Mouse (Mus musculus) 3T3-L1 (cell line): ENCODE measurements around the gene Eno3.

ENCODE experiments used
- DNase-seq: peaks from one replicate; pipeline ENCODE4 v3.0.0-alpha.2; 2015; ENCODE audit warnings: low read depth, low spot score

The Eno3 gene

DNA sequence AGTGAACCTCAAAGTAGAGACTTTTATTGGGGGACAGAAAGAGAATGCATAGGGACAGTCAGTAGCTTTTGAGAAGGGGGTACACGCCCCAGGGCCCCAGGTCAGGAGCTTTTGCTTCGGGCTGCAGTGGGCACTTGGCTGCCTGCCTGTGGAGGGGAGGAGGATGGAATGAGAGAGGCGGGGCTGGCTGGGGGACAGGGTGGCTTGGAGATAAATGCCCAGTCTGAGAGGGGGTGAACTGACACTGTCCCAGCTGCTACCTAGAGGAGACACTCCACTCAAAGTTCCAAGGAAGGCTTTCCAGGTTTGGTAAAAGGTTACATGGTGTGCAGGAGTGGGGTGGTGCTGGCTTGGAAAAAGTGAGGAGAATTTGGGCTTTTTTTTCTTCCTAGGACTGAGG is at the start of gene Eno3:
TSS of gene Eno3 (plus strand) at position 239 of the 400 bp plus-strand sequence.
- peak; percentile 13 for DNase-seq

DNA sequence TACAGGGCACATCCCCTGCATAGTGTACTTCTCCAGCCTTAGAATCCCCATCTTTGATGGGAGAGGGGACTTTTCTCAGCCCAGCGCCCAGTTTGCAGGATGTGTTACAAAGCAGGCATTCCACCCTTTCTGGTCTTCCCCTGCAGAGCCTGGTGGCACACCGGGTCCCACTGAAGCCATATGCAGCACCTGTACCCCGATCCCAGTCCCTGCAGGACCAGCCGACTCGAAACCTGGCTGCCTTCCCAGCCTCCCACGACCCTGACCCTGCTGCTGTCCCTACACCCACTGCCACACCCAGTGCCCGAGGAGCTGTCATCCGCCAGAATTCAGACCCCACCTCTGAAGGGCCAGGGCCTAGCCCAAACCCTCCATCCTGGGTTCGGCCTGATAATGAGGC is 49.4 kb upstream of the Eno3 start:
- no peak for DNase-seq

DNA sequence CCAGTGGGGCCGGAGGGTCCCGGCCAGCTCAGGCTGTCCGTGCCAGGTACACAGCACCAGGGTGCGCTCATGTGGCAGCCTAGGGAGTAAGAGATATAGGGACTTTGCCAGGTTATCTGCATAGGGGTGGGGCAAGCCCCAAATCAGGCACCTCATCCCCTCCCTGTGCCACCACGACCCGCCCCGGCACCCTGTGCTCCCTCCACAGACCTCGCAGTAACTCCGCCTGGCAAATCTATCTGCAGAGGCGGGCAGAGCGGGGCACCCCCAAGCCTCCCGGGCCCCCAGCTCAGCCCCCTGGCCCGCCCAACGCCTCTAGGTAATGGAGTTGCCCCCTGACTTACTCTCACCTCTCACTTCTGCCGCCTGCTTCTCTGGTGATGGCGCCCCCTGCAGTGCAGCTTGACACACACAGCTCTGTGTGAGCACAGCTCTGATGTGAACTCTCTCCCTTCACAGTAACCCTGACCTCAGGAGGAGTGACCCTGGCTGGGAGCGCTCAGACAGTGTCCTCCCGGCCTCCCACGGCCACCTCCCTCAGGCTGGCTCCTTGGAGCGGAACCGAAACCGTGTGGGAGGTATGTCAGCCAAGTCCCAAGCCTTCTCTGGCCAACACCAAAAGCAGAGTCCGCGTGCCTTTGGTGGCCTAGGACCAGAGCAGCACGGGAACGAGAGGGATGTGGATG is 48.5 kb upstream of the Eno3 start:
- no peak for DNase-seq

DNA sequence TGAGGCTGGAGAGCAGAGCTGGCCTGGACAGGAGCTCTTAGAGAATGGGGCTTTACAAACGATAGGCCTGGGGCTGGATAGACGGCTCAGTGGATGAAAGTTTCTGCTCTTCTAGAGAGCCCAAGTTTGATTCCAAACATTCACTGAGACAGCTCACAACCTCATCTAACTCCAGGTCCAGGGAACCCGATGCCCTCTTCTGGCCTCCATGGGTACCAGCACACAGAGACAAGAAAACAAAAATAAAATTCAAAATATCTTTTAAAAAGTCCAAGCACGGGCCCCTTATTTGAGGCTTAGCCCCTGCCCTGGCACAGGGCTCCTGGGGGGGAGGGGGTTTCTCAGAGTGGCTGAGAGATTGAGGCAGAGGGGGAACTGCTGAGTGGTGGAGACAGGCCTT is 46.2 kb upstream of the Eno3 start:
- peak; percentile 40 for DNase-seq

DNA sequence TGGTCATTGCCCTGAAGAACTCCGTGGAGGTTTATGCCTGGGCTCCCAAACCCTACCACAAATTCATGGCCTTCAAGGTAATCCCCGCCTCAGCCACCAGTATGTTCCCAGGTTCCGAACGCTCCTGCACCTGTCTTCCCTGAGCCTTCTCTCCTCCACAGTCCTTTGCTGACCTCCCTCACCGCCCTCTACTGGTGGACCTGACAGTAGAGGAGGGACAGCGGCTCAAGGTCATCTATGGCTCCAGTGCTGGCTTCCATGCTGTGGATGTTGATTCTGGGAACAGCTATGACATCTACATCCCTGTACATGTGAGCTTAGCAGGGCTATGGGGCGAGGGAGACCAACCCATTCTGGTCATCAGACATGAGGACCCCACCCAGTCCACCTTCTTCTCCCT is 44.5 kb upstream of the Eno3 start:
- no peak for DNase-seq

DNA sequence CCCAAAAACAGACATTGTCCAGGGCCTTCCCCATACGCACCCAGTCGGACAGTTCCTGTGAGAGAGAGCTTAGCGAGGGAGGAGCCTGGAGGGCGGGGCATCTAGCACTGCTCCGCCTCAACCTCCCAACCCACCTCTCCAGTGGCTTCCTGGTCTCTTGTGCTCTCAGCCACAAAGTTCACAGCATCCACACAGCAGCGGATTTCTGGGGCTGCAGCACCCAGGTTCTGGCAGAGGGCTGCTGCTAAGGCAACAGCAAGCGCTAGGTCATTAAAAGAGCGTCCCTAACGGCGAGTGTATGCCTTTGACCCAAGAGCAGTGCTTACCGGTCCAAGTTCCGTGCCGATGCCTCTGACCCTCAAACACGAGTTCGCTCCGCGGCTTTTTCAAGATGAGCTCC is 41.9 kb upstream of the Eno3 start:
- DNase-seq: no peak

DNA sequence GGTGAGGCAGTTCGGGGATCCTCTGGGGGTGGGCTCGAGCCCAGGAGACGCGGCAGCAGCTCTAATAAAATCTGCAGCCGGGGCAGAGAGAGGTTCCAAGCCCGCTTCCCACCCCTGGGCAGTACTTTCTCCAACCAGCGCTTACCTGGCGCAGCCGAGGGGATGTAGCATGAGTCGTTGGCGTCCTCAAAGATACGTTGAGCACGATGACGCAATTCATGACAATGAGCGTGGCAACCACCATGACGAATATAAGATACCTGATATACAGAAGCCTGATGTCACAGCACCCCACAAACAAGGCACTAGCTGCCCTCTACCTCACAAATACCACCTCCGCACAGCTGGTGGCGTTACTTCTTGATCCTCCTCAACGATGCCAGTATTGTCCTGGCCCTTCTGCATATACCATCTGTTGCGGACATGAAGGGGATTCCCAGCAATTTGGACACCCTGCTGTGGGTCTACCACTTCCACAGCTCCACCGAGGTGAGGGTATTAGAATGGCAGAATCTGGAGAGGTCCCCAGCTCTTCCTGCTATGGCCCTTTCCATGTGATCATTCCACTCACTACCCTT is 41.4 kb upstream of the Eno3 start, which contains the start of gene 4930544D05Rik:
TSS of gene 4930544D05Rik (plus strand) at position 333 of the 578 bp plus-strand sequence.
- DNase-seq: no peak

DNA sequence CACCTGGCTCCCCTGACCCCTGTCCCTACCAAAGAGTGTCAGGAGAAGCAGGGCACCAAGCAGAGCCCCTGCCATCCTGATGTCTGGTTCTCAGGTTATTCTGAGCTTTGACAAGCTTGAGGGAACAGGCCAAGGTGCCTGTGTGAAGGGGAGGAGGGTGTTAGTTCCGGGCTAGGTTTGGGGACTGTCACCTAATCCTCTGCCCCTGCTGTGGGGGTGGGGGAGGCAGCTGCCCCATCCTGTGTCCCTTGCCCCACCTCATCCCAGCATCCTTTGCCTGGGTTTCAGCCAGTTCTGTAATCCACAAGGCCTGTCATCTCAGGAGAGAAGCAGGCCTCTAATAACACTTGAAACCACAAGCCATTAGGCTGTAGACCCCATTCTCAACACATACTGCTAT is 37.9 kb upstream of the Eno3 start, which contains the start of gene Chrne:
TSS of gene Chrne (minus strand) at position 116 of the 400 bp plus-strand sequence.
- no peak for DNase-seq

DNA sequence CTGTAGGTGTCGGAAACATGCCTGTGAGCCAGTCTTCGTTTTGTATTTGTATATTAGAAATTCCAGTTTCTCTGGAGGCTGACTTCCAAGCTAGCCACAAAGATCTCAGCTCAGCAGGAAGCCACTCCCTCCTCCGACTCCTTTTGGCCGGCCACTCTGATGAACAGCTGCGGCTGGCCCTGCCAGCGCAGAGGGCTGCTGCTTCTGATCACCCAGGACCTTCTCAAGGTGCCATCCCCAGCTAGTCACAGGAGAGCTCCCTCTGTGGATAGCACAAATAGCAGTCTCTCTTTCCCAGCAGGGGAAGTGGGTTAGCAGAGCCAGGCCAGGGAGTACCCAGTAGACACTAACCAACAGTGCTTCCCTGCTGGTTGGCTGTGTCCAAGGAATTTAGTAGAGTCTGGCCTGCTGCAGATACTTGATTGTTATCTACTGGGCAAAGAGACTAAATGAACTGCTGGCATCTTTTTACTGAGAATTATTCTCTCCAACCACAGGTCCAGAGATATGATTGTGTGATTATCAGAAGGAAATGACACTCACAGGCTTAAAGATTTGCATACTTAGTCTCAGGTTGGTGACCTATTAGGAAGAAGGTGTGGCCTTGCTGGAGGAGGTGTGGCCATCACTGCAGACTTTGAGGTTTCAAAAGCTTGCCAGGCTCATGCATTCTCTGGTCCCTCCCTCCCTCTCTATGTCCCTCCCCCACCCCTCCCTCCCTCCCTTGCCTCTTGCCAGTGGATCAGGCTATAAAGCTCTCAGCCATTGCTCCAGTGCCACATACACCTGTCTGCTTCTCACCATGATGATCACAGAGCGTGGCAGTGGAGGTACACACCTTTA is 34.8 kb upstream of the Eno3 start:
- DNase-seq: peak; percentile 19

DNA sequence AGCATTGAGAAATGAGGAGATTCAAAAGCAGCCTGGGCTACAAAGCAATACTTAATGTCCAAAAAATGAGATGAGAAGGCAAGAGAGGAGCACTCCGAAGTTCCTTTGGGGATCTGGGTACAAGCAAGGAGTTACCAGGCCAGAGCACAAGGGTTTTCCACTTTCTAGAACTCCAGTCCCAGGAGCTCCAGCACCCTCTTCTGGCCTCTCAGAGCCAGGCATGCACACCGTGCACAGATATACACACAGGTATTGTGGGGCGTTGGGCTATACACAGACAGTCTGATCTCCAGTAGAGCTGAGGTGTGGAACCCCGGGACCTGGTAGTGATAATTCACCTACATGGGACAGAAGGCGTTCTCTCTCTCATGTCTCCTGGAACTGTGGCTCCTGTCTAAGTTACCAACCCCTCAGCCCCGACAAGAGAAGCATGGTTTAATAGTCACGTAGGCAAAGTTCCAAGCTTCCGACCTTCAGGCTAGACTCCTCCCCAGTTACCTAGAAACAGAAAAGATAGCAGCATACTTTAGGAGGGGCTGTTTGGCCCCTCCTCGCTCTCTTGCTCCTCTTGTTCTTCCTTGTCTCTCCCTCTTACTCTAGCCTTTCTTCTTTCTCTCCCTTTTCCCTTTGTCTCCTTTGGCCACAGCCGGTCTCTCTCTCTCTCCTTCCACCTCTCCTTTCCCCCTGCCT is 33.8 kb upstream of the Eno3 start:
- DNase-seq: peak; percentile 42

DNA sequence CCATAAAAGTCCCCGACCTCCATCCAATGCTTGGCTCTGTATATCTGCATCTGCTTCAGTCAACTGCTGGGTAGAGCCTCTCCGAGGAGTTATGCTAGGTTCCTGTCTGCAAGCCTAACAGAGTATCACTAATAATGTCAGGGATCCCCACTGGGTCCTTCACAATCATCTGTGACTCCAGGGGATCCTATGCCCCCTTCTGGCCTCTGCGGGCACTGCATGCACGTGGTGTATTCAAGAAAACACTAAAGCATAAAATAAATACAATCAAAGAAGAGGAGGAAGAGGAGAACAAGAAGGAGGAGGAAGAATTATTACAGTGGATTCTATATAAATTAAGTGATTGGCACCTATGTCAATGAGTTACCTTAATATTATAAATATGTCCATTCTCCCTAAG is 31.5 kb upstream of the Eno3 start:
- DNase-seq: peak; percentile 73

DNA sequence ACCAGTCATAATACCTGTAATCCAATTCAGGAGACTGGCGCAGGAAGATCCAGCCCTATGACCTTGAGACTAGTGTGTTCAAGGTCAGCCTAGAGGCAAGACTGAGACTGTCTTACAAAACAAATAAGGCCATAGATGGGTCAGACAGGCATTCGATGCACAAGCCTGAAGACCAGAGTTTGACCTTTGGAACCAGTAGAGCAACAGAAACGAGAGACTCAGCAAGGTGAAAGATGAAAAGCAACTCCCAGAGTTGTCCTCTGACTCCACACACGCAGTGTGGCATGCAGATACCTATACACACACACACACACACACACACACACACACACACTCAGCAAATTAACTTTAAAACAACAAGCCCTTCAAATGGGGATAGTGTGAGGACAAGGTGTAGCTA is 30.1 kb upstream of the Eno3 start:
- DNase-seq: no peak

DNA sequence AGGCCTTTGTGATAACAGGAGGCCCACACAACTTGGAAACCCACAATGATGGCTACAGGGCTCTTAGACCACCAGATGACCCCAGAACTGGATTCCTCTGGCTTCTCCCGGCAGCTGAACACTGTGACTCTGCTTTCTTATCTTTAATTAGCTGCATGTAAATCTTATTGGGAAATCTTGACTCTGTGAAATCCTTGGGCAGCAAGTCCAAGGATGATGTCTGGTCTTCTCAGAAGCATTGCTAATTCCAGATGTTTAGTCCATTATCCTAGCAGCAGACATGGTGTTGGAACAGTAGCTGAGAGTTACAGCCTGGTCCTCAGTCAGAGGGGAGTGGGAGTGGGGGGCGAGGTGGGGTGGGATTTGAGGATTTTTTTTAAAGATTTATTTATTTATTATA is 28.6 kb upstream of the Eno3 start:
- no peak for DNase-seq

DNA sequence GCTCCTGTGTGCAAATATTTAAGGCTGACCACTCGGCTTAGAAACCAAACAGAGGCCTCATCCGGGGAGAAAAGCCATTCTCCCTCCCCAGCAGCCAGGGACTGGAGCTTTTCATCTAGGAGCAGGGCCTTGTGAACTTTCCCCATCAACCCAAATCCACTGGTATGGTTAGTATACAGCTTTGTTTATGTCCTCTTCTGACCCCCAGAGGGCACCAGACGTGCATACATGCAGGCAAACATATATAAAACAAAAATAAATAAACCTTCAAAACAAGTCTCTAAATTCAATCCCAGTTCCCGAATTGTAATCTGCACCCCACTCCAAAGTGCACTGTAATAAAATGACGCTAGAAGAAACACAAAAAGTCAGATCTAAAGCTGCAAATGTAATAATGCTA is 27.4 kb upstream of the Eno3 start:
- DNase-seq: peak; percentile 80

DNA sequence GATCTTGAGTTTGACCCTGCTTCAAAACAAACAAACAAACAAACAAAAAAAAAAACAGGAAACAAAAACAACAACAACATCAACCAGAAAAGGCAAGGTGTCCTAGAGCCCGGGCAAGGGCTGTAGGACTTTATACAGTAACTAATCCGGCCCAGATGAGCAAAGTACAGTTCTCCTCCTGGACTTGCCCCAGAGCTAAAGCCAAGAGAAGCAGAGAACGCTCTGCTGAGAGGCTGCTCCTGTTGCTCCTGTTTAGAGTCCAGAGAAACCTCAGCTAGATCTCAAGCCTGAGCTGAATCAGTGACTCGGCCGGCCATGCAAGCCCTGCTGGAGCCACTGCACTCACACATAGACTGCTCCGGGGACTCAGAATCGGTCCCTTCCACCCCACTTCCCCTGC is 26.9 kb upstream of the Eno3 start:
- no peak for DNase-seq

DNA sequence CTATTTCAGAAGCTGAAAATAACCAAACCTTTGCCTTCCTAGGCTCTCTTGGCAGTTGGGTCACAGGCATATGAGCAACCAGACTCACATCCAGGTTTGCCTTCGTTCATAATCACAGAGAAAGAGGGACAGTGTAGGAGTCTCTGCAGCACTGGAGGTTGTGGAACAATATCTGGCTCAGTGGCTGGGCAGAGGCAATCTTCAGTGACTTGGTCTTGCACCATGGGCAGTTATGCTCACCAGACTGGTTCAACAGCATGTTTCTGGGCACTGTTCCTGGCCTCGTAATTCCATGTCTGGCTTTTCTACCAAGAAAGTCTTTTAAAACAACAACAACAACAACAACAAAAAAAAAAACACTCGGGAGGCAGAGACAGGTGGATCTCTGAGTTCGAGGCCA is 21.4 kb upstream of the Eno3 start:
- no peak for DNase-seq

DNA sequence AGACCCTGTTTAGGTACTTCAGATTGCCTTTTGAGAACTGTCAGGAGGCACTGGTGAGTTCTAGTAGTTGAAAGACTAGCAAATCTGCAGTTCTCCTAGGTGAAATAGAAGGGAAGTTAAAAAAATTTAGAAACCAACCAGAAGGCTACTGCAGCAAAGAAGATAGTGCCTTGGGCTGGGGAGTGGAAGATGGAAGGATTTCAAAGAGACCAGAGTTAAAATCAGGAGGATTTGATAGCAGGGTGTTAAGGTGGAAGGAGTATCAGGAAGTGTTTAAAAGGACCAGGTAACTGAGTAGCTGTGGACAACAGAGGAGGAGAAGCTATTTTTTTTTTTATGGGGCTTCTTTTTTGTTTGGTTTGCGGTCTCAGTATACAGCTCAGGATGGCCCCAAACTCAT is 19.2 kb upstream of the Eno3 start:
- no peak for DNase-seq

DNA sequence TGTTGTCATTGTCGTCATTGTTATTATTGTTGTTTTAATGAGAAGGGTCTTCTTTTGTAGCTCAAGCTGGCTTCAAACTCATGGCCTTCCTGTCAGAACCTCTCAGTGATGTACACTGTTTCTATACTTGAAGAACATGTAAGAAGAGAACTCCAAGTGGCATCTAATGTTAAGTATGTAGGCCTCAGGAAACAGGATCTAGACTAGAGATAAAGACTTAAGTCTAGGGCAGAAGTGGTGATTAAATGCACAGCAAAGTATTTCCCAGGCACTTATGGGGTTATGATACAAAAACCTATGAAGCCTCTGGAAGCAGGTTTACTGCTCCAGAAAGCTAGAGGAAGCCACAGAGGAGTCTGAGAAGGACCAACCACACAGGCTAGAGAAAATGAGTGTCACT is 18.7 kb upstream of the Eno3 start:
- no peak for DNase-seq

DNA sequence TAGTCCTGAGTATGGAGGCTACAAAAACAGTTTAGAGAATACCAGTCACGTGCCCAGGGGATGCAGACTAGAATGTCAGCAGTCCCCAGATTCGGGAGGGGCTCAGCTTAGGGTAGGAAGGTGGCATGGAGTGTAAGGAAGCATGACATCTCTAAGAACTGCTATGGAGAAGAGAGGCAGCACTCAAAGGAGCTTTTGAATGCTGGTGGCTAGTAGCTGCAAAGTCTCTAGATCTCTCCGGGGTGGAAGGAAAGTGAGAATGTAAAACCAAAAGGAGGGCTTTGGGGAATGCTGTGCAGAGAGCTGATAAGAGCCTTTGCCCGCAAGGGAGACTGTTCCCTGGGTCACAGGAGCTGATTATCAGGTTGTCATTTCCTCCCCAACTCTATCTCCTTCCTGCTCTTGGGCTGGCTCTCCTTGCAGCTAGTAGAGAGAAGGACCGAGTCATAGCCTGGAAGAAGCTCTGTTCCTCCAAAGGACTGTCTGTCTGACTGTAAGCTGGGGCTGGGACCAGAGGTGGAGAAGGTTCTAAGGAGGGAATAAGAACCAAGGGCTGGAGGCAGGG is 18.2 kb upstream of the Eno3 start, which contains the start of gene Gp1ba:
TSS of gene Gp1ba (plus strand) at position 409 of the 565 bp plus-strand sequence.
- DNase-seq: no peak

DNA sequence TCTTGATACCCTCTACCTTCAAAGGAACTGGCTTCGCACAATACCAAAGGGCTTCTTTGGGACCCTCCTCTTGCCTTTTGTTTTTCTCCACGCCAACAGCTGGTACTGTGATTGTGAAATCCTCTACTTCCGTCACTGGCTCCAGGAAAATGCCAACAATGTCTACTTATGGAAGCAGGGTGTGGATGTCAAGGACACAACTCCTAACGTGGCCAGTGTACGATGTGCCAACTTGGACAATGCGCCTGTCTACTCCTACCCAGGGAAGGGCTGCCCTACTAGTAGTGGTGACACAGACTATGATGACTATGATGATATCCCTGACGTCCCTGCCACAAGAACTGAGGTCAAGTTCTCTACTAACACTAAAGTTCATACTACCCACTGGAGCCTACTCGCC is 17.0 kb upstream of the Eno3 start:
- DNase-seq: no peak

DNA sequence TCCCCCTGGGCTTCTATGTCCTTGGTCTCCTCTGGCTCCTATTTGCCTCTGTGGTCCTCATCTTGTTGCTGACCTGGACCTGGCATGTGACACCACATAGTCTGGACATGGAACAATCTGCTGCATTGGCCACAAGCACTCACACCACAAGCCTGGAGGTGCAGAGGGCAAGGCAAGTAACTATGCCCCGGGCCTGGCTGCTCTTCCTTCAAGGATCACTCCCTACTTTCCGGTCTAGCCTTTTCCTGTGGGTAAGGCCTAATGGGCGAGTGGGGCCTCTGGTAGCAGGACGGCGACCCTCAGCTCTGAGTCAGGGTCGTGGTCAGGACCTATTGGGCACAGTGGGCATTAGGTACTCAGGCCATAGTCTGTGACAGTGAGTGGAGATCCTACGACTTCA is 15.8 kb upstream of the Eno3 start:
- no peak for DNase-seq

DNA sequence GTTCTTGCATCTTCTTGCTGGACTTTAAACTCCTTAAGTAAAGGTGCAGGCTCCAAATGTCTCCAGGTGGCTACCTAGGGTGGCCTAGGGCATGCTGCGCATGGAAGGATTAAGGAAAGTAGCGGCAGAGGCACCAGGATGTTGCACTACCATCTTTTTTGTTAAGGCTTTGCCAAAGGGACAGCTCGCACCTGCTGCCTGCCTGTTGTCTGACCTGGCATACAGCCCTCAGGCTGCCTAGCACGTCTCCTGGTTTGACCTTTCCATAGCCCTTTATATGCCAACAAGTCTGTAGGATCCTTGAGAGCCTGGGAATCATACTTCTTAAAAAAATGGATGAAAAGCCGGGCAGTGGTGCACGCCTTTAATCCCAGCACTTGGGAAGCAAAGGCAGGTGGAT is 14.0 kb upstream of the Eno3 start:
- no peak for DNase-seq
